Mouse (Mus musculus) gastrocnemius, postnatal 4 days (tissue): ENCODE measurements around the gene Col5a3. TPM values are rescaled to one million over a fixed set of nuclear protein-coding genes. Genes with fewer than 3 reads are reported as not detected.

ENCODE experiments used
- total RNA-seq, 2 experiments: library from RNA; stranded (reverse); gene quantifications; 2 replicates each; pipeline ENCODE4 v1.2.3; 2021

Col5a3 gene
- total RNA-seq, 2 experiments from 2014 or later: 156 to 159 TPM

Other genes with a start within 250 kb of the Col5a3 start
- 1 to 10 TPM; 6.9 to 7.8 TPM for gene Zfp846, start 233.8 kb downstream of the Col5a3 start, total RNA-seq
- 100 to 1,000 TPM; 178 to 190 TPM for gene Ubl5, start 172.2 kb downstream of the Col5a3 start, total RNA-seq
- gene Fbxl12, start 170.3 kb downstream of the Col5a3 start, total RNA-seq: 10 to 100 TPM; 15.1 to 17.2 TPM
- gene Pin1, start 163.0 kb downstream of the Col5a3 start, total RNA-seq: 10 to 100 TPM; 17.3 to 18.6 TPM
- under 1 TPM; 0.74 to 0.98 TPM for gene Olfm2, start 68.7 kb downstream of the Col5a3 start, total RNA-seq
- gene Rdh8, start 3.4 kb upstream of the Col5a3 start, total RNA-seq: not detected
- gene A230050P20Rik, start 53.6 kb upstream of the Col5a3 start, total RNA-seq: 1 to 10 TPM; 8.2 to 9.7 TPM
- 1 to 10 TPM; 3.9 to 4.5 TPM for gene Angptl6, start 64.7 kb upstream of the Col5a3 start, total RNA-seq
- gene Ppan, start 73.1 kb upstream of the Col5a3 start, total RNA-seq: 10 to 100 TPM; 25.0 to 28.7 TPM
- gene Eif3g, start 83.6 kb upstream of the Col5a3 start, total RNA-seq: 100 to 1,000 TPM; 146 to 158 TPM
- gene Dnmt1, start 144.8 kb upstream of the Col5a3 start, total RNA-seq: 10 to 100 TPM; 44.5 to 46.0 TPM
- gene S1pr2, start 161.7 kb upstream of the Col5a3 start, total RNA-seq: 10 to 100 TPM; 19.8 to 20.2 TPM
- 10 to 100 TPM; 42.7 to 49.2 TPM for gene Mrpl4, start 187.7 kb upstream of the Col5a3 start, total RNA-seq
- 1 to 10 TPM; 5.4 to 6.7 TPM for gene Icam1, start 200.9 kb upstream of the Col5a3 start, total RNA-seq
- not detected for gene Icam4, start 214.3 kb upstream of the Col5a3 start, total RNA-seq
- gene Icam5, start 217.0 kb upstream of the Col5a3 start, total RNA-seq: under 1 TPM in 1 of 2 experiments, not detected in 1; 0.08 TPM